Mouse (Mus musculus) thymus, postnatal 25 days (tissue): ENCODE results near the gene Gm21992.

Source experiments
- DNase-seq: peaks from one replicate; pipeline ENCODE4 v3.0.0; 2022

Gene Gm21992

DNA sequence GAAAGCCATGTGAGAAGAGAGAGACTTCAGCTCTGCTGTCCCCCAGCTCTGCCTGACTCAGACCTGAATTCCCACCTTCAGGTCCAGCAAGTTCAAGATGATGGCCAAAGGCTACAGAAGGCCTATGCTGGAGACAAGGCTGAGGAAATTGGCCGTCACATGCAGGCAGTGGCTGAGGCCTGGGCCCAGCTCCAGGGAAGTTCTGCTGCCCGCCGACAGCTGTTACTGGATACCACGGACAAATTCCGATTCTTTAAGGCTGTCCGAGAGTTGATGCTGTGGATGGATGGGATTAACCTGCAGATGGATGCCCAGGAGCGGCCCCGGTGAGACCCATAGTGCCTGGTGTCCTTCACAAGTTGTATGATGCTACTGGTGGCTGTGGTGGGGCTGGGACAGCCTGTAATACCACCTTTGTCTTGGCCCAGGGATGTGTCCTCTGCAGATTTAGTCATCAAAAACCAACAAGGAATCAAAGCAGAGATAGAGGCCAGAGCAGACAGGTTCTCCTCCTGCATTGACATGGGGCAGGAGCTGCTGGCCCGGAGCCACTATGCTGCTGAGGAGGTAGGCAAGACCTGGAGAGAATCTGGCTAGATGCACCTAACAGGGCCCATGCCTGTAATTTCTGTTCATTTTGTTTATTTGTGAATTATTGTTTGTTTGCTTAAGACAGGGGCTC lies 63.6 kb downstream of the Gm21992 start:
- no peak for DNase-seq

- DNase-seq, result no peak
Measured at GRCm38 (mm10) chr19:4746611-4747010, 64.8 kb downstream of the Gm21992 start.

GRCm38 (mm10) chr19:4745681-4746080 lies 65.7 kb downstream of the Gm21992 start:
- DNase-seq, result no peak

- no peak for DNase-seq
Measured at GRCm38 (mm10) chr19:4745057-4745456, 66.4 kb downstream of the Gm21992 start.

GRCm38 (mm10) chr19:4744026-4744425 lies 67.4 kb downstream of the Gm21992 start:
- DNase-seq, result no peak

DNA sequence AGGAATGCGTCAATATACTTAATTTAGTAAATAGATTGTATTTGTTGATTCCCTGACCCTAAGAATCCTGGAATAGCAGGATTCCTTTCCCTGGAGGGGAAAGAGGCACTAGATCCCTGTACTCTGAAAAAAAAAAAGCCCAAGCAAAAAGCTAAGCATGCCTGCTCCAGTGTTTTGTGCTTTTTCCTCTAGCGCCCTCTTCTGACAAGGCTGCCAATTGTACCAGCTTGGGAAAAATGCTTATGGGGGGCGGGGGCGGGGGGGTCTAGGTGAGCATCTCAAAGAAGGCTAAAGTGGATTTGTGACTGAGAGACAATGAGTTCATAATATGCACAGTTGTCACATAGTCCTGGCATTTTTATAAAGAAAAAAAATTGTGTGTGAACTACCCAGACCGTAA lies 67.9 kb downstream of the Gm21992 start:
- peak; percentile 23 for DNase-seq

DNA sequence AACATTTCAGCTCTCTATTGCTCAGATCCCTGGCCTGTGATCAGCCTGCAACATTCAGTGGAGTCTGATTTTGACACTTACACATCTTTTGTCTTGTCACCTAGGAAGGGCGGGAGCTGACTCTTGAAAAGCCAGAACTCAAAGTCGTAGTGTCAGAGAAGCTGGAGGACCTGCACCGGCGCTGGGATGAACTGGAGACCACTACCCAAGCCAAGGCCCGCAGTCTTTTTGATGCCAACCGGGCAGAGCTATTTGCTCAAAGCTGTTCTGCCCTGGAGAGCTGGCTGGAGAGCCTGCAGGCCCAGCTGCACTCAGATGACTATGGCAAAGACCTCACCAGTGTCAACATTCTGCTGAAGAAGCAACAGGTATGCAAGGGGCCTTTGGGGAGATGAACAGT lies 69.2 kb downstream of the Gm21992 start:
- no peak for DNase-seq

DNA sequence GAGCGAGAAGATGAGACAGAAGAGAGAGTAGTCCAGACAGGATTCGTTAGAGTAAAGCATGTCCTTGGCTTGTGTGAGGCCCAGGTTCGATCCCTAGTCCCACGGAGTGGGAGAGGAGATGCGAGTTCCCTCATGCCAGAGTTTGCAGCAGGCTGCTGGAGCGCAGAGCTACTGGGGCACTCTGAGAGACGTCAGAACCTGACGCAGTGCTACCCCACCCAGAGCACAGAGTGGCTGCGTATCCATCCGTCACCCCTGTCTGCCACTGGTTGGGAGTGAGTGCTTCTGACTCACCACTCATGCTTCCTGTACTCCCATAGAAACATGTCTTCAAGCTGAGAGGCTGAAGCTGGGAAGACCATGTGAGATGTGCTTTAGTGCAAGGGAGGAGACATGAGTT lies 69.9 kb downstream of the Gm21992 start:
- DNase-seq, result no peak

DNA sequence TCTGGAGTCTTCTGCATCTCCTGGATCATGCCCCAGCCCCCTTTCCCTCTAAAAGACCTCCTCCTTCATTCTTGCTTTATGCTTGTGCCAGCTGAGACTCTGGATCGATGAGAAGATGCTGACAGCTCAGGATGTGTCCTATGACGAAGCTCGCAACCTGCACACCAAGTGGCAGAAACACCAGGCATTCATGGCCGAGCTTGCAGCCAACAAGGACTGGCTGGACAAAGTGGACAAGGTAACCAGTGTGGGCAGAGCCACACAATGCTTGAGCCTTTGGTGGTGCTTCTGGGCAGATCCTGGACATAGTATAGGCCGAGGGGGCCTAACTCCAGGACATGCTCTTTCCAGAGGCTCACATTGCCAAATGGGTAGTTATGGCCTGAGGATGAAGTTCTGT lies 71.7 kb downstream of the Gm21992 start:
- DNase-seq, result no peak

DNA sequence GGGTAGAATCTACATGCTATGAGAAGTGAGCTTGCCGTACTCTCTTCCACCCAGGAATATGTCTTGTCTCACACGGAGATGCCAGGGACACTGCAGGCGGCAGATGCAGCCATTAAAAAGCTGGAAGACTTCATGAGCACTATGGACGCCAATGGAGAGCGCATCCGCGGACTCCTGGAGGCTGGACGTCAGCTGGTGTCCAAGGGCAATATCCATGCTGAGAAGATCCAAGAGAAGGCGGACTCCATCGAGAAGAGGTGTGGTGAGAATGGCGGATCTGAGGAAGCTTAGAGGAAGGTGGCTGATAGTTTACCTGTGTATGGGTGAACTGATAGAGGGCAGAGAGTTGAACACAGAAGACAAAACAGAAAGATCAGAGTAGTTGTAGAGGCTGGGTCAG lies 72.4 kb downstream of the Gm21992 start:
- no peak for DNase-seq

DNA sequence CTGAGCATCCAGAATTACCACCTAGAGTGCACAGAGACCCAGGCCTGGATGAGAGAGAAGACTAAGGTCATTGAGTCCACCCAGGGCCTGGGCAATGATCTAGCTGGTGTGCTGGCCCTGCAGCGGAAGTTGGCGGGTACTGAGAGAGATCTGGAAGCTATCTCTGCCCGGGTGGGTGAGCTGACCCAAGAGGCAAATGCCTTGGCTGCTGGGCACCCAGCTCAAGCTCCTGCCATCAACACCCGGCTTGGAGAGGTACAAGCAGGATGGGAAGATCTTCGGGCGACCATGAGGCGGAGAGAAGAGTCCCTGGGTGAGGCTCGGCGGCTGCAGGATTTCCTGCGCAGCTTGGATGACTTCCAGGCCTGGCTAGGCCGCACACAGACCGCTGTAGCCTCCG lies 73.5 kb downstream of the Gm21992 start:
- DNase-seq, result no peak

- no peak for DNase-seq
Measured at GRCm38 (mm10) chr19:4733052-4733451, 78.4 kb downstream of the Gm21992 start.

DNA sequence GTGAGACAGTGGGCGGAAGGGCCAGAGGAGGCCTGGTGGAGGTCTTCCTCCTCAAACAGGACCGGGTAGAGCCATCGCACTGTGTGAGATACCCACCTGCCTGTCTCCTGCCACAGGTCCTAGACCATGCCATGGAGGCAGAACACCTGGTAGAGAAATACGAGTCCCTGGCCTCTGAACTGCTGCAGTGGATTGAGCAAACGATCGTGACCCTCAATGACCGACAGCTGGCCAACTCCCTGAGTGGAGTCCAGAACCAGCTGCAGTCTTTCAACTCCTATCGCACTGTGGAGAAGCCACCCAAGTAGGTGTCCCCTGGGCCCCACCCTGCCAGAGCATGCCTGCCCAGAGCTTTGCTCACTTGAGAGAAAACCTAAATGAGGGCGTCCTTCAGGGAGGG lies 82.2 kb downstream of the Gm21992 start:
- no peak for DNase-seq

- DNase-seq, result no peak
Measured at GRCm38 (mm10) chr19:4720671-4721244, 90.7 kb downstream of the Gm21992 start.

DNA sequence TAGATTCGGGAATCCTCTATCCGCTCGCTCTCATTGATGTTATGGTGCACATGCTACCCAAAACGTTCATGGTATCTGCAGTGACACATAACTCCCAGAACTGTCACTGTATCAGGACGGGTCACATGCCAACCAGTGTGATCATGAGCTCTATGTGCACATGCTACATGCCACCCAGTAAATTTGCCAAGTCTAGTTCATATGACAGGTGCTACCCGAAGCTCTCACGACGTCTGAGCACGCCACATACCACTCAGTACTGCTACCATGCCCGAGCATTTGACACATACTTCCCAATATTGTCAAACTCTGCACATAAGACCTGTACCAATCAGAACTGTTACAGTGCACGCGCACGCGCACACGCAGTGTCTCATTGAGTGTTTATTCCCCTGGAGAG lies 91.3 kb downstream of the Gm21992 start:
- no peak for DNase-seq

- DNase-seq, result no peak
Measured at GRCm38 (mm10) chr19:4719351-4719764, 92.1 kb downstream of the Gm21992 start.

GRCm38 (mm10) chr19:4718716-4719115 lies 92.7 kb downstream of the Gm21992 start:
- DNase-seq, result no peak

DNA sequence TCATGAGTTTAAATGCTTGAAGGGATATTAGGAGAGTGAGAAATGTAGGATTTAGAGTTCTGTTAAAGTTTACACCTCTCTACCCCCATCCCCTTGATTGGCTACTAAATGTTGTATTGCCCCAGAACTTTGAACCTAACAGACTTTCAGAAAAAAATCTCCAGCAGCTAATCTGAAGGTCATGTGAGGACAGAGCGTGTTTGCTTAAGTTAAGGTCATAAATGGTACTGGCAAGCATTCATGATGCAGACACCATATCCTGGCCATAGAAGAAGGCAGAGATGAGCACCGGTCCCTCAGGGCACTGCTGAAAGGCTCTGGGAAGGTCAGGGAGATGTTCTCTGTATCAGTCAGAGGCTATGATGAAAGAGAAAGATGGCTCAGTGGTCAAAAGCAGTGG lies 94.1 kb downstream of the Gm21992 start:
- DNase-seq, result no peak

DNA sequence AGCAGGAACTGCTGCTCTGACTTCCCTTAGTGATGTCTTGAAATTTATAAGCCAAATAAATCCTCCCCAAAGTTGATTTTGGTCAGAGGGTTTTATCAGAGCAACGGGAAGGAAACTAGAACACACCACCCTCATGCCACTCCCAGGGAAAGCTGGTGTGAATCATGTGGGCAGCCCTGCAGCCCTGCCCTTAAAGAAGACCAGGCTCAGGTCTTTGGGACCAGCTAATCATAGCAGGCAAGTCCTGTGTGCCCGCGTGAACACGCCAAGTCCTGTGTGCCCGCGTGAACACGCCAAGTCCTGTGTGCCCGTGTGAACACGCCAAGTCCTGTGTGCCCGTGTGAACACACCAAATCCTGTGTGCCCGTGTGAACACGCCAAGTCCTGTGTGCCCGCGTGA lies 94.7 kb downstream of the Gm21992 start:
- no peak for DNase-seq

DNA sequence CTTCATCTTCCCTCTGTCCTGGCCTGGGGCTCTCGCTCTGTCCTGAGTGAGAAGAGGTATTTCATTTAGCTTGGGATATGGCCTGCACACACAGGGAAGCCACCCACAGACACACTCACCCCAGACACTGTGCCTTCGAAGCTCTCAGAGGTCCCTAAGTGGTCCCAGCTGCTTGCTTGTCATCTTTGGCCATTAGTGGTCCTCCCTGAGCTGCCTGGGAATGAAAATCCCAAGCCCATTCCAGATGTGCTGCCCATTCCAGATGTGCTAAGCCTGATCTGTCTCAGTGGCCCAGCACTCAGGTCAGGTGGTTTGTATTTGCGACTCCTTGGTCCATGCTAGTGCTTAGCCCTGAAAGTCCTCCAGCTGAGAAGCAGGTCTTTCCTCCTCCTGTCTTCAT lies 97.5 kb downstream of the Gm21992 start:
- DNase-seq, result no peak

DNA sequence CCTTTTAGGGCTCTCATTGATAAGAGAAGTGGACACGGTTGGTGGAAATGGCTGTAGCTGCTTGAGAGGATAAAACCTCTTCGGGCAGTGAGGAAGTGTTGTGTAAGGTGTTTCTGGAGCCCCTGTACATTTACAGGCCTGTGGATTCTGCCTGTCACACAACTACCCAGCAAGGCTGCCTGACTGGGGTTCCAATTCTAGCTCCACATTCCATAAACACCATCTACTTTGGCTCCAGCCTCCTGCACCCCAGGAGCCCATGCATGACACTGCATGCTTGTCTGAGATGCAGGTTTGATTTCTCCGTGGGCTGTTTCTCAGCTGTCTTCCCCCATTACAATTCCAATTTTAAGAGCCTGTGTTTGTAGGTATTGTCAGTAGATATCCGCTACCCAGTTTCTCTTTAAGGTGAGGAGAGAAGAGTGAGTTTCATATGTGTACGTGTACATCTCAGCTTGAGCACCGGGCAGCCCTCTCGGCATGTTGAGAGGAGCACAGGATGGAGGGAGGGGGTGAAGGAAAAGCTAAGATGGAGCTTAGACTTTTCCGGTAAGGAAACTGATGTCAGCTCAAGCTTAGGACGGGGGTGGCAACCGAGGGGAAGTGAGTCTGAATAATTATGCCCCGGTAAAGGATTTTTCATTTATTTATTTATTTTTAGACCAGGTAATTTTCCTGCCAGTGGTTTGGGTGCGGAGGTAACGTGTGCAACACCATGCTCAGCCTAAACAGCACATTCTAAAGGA lies 98.5 kb downstream of the Gm21992 start:
- no peak for DNase-seq

DNA sequence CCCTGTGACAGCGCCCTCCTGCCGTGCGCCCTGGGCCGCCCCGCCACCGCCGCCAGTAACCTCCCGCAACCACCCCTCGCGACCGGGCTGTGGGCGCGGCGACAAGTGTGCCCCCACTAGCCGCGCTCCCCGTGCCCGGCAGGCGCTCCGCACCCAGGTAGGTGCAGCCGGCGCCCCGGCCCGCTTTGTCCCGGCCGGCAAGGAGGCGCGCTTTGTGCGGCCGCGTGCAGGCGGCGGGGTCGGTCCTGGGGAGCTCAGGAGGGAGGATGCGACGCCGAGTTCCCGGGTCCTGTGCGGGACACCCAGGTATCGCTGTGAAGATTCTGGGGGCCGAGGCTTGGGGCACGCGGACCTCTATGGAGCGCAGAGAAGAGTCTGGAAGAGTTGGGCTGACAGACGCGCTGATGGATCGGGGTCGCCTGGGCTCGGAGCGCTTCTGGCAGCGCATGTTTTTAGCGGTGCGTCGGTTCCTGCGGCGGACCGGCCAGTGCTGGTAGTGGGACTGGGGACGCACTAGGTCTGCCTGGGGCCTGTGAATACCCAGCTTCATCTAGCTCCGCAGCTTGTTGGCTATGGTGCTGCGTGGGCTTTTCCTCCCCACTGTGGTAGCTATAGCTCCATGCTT lies 99.1 kb downstream of the Gm21992 start:
- DNase-seq, result no peak

GRCm38 (mm10) chr19:4711601-4712155 lies 99.7 kb downstream of the Gm21992 start:
- DNase-seq, result no peak
